Mouse (Mus musculus): Measurements from ENCODE around the gene Wfdc6a. TPM values are rescaled to one million over a fixed set of nuclear protein-coding genes. Genes with fewer than 3 reads are reported as not detected.
"Not testable (repeated sequence)": the region's sequence is repeated elsewhere in the genome, so short reads cannot be mapped to it uniquely, and the experiment has no call there.

The Wfdc6a gene
- polyA plus RNA-seq (2014; fragmentation: Nextera tagmentation; extraction: Ambion mirVana): not detected in 2 replicates

DNA sequence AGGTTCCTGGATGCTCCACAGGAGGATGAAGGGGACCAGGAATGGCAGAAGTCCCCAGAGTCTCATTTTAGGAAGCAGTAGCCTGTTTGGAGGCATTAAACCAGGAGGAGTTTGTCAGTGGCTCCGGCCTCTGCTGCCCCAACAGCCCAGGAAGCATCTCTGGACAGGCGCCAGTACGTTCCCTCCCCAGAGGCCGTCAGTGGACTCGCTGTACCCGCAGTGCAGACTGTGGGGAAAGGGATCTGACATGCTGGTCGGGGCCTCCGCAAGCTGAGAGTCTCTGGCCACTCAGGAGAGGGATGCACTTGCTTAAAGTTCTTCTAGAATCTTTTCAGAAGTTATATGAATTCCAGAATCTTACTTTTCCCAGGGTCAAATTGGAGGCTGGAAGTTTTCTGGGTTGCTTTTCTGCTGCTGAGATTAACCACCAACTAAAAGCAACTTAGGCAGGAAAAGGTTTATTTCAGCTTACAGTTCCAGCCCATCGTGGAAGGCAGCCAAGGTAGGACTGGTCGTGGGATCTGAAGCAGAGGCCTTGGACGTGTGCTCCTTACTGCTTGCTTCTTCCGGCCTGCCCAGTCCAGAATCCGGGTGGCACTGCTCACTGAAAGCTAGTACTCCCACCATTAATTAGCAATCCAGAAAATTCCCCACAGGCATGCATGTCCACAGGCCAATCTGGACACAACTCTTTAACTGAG, at the start of gene Wfdc6a:
TSS of gene Wfdc6a (minus strand) at position 423 of the 701 bp plus-strand sequence.
- DNase-seq (ENCODE audit: low spot score, missing footprints); H3K9ac ChIP-seq (ENCODE audit: low read length); H3K9me3 ChIP-seq (ENCODE audit: control insufficient read depth, low read length); H3K27ac ChIP-seq (ENCODE audit: low read depth, low read length); H3K4me2 ChIP-seq; H3K36me3 ChIP-seq (ENCODE audit: control insufficient read depth, insufficient read depth, low read length); H3K4me3 ChIP-seq (ENCODE audit: low read depth, low read length); H3K27me3 ChIP-seq (ENCODE audit: control insufficient read depth, insufficient read depth, low read length); ATAC-seq (ENCODE audit: low FRiP score); H3K4me1 ChIP-seq (ENCODE audit: control insufficient read depth, insufficient read depth, low read length): not testable (repeated sequence)
- WGBS: 65% methylated on average over 13 of the region's 13 CpGs

DNA sequence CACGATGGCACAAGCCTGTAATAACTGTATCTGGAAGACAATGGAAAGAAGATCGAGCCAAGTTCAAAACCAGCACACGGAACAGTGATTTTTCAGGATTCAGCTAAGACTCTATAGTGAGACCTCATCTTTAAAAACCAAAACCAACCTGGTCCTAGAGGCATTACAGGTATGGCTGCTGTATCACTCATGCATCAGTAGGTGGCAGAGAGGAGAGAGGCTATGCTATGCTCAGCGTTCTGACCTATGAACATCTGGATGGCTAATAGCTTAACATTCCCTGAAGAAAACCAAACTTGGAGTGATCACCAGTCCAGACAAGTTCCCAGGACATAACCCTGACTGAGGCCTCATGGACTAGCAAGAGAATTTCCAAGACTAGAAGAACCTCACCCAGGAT, 36.5 kb upstream of the Wfdc6a start:
- 88% methylated on average over 4 of the region's 4 CpGs for WGBS

DNA sequence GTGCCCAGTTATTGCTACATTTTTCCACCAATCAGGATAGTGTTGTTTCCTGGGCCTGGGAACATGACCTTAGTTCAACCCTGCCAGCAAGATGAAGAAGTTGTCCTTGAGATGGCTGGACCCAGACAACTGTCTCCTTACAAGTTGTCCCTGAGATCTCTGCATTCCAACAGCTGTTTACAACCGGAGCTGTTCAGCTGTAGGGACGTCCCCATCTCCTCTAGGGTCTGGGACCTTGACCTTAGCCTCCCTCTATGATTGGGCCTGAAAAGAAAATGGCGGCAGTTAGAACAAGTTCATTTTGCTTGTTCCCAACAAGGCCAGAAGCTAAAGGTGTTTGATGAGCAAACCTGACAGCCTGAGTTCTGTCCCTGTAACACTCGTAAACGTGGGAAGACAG, 33.8 kb upstream of the Wfdc6a start:
- ATAC-seq (ENCODE audit: low FRiP score): no peak
- no peak for DNase-seq (ENCODE audit: low spot score, missing footprints)
- no peak overlapping the region for H3K27ac ChIP-seq (ENCODE audit: low read depth, low read length)

More for the DNA sequence above, 36.5 kb upstream of the Wfdc6a start:
- no peaks in the 10 kb centered on the region for H3K9me3 ChIP-seq (ENCODE audit: control insufficient read depth, low read length)
- DNase-seq (ENCODE audit: low spot score, missing footprints) (no peak), ATAC-seq (ENCODE audit: low FRiP score) (no peak)
- H3K27ac ChIP-seq (ENCODE audit: low read depth, low read length): no peak overlapping the region
- no peak overlapping the region for H3K9ac ChIP-seq (ENCODE audit: low read length)
- H3K4me1 ChIP-seq (ENCODE audit: control insufficient read depth, insufficient read depth, low read length): no peaks in the 10 kb centered on the region
- no peaks in the 10 kb centered on the region for H3K36me3 ChIP-seq (ENCODE audit: control insufficient read depth, insufficient read depth, low read length)
- no peak overlapping the region for H3K4me3 ChIP-seq (ENCODE audit: low read depth, low read length)
- no peaks in the 10 kb centered on the region for H3K27me3 ChIP-seq (ENCODE audit: control insufficient read depth, insufficient read depth, low read length)
- no peak overlapping the region for H3K4me2 ChIP-seq

DNA sequence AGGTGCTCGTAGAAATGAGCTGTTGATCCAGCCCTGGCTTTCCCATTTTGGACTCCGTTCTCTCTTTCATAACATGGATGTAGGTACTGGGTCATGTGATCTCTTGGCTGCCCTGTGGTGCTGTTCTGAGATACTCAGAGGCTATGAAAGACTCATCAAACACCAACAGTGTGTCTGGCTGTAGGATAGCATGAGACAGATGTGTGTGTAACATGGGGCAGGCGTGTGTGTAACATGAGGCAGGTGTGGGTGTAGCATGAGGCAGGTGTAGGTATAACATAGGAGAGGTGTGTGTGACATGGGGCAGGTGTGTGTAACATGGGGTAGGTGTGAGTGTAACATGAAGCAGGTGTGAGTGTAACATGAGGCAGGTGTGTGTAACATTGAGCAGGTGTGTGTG, 30.1 kb upstream of the Wfdc6a start:
- Histone ChIP-seq H3K9me3 (ENCODE audit: control insufficient read depth, low read length) (no peaks in the 10 kb centered on the region), H3K27ac (ENCODE audit: low read depth, low read length) (no peak overlapping the region), H3K36me3 (ENCODE audit: control insufficient read depth, insufficient read depth, low read length) (no peaks in the 10 kb centered on the region), H3K4me3 (ENCODE audit: low read depth, low read length) (no peak overlapping the region), H3K9ac (ENCODE audit: low read length) (no peak overlapping the region), H3K4me2 (no peak overlapping the region), H3K27me3 (ENCODE audit: control insufficient read depth, insufficient read depth, low read length) (no peaks in the 10 kb centered on the region), H3K4me1 (ENCODE audit: control insufficient read depth, insufficient read depth, low read length) (no peaks in the 10 kb centered on the region)
- WGBS: 80% methylated on average over 3 of the region's 3 CpGs
- ATAC-seq (ENCODE audit: low FRiP score) (no peak), DNase-seq (ENCODE audit: low spot score, missing footprints) (no peak)

More for the DNA sequence above, 33.8 kb upstream of the Wfdc6a start:
- Histone ChIP-seq H3K9me3 (ENCODE audit: control insufficient read depth, low read length) (no peaks in the 10 kb centered on the region), H3K27me3 (ENCODE audit: control insufficient read depth, insufficient read depth, low read length) (no peaks in the 10 kb centered on the region), H3K4me2 (no peak overlapping the region), H3K4me1 (ENCODE audit: control insufficient read depth, insufficient read depth, low read length) (no peaks in the 10 kb centered on the region), H3K9ac (ENCODE audit: low read length) (no peak overlapping the region), H3K4me3 (ENCODE audit: low read depth, low read length) (no peak overlapping the region), H3K36me3 (ENCODE audit: control insufficient read depth, insufficient read depth, low read length) (no peaks in the 10 kb centered on the region)
- 86% methylated on average over 5 of the region's 5 CpGs for WGBS

DNA sequence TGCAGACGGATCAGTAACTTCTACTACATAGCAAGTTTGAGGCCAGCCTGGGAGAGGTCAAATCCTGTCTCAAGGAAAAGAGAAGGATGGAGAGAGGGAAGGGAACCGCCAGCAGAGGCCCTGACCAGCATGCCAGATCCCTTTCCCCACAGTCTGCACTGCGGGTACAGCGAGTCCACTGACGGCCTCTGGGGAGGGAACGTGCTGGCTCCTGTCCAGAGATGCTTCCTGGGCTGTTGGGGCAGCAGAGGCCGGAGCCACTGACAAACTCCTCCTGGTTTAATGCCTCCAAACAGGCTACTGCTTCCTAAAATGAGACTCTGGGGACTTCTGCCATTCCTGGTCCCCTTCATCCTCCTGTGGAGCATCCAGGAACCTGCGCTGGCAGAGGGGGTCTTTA, 28.2 kb upstream of the Wfdc6a start, which contains the start of the genes Wfdc6b and Wfdc8:
TSS of gene Wfdc6b (plus strand) at position 52 of the 400 bp plus-strand sequence.
TSS of gene Wfdc8 (minus strand) at position 156 of the 400 bp plus-strand sequence.
- not testable (repeated sequence) for H3K4me3 ChIP-seq (ENCODE audit: low read depth, low read length); H3K27ac ChIP-seq (ENCODE audit: low read depth, low read length); DNase-seq (ENCODE audit: low spot score, missing footprints); H3K9me3 ChIP-seq (ENCODE audit: control insufficient read depth, low read length); H3K4me1 ChIP-seq (ENCODE audit: control insufficient read depth, insufficient read depth, low read length); H3K4me2 ChIP-seq; ATAC-seq (ENCODE audit: low FRiP score); H3K36me3 ChIP-seq (ENCODE audit: control insufficient read depth, insufficient read depth, low read length); H3K9ac ChIP-seq (ENCODE audit: low read length); H3K27me3 ChIP-seq (ENCODE audit: control insufficient read depth, insufficient read depth, low read length)
- WGBS: 74% methylated on average over 8 of the region's 8 CpGs

DNA sequence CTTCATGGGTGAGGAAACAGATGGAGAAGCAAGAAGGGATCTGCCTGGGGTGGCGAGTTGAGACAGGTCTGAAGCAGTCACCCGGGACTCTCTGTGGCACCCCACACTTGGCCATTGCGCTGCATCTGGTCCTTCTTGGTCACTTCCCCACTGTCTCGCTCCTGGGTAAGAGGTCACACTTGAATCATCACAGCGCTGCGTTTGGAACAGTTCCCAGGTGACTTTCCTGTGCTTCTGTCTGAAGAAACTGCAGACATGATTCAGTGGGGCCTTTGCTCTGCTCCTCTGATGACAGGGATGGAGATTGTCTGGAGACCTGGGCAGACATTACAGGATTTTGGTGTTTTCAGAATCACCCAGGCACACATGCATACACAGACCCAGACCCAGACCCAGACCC, 23.5 kb upstream of the Wfdc6a start:
- no peaks in the 10 kb centered on the region for H3K9me3 ChIP-seq (ENCODE audit: control insufficient read depth, low read length)
- no peak for DNase-seq (ENCODE audit: low spot score, missing footprints)
- 82% methylated on average over 6 of the region's 6 CpGs for WGBS
- no peak for ATAC-seq (ENCODE audit: low FRiP score)
- no peak overlapping the region for H3K27ac ChIP-seq (ENCODE audit: low read depth, low read length)
- H3K4me3 ChIP-seq (ENCODE audit: low read depth, low read length): no peak overlapping the region
- no peaks in the 10 kb centered on the region for H3K27me3 ChIP-seq (ENCODE audit: control insufficient read depth, insufficient read depth, low read length)
- H3K4me1 ChIP-seq (ENCODE audit: control insufficient read depth, insufficient read depth, low read length): no peaks in the 10 kb centered on the region
- no peak overlapping the region for H3K4me2 ChIP-seq
- no peaks in the 10 kb centered on the region for H3K36me3 ChIP-seq (ENCODE audit: control insufficient read depth, insufficient read depth, low read length)
- no peak overlapping the region for H3K9ac ChIP-seq (ENCODE audit: low read length)

DNA sequence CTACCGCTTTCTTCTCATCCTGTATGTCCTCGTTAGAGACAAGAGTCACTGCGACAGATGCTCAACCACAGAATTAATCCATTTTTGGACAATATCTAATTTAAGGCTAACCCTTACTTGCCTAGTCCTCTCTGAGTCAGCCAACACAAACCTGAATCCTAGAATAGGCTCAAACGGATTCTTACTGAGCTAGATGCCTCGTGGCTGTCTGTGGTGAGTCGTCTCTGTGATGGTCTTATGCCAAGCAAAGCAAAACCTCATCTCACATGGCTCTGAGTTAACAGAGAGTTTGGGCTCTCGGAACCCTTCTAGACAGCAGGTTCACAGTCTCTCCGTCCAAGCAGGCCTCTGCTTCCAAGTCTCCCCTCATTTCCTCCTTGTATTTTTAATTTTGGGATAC, 19.2 kb upstream of the Wfdc6a start:
- 94% methylated on average over 8 of the region's 8 CpGs for WGBS
- no peaks in the 10 kb centered on the region for H3K4me1 ChIP-seq (ENCODE audit: control insufficient read depth, insufficient read depth, low read length)
- H3K9ac ChIP-seq (ENCODE audit: low read length): no peak overlapping the region
- H3K9me3 ChIP-seq (ENCODE audit: control insufficient read depth, low read length): peaks cover 3% of the 10 kb centered on the region; the same call in 1 of the 2 replicates
- DNase-seq (ENCODE audit: low spot score, missing footprints): no peak
- ATAC-seq (ENCODE audit: low FRiP score): no peak
- H3K27me3 ChIP-seq (ENCODE audit: control insufficient read depth, insufficient read depth, low read length): no peaks in the 10 kb centered on the region
- no peak overlapping the region for H3K4me2 ChIP-seq
- no peak overlapping the region for H3K4me3 ChIP-seq (ENCODE audit: low read depth, low read length)
- no peak overlapping the region for H3K27ac ChIP-seq (ENCODE audit: low read depth, low read length)
- no peaks in the 10 kb centered on the region for H3K36me3 ChIP-seq (ENCODE audit: control insufficient read depth, insufficient read depth, low read length)

DNA sequence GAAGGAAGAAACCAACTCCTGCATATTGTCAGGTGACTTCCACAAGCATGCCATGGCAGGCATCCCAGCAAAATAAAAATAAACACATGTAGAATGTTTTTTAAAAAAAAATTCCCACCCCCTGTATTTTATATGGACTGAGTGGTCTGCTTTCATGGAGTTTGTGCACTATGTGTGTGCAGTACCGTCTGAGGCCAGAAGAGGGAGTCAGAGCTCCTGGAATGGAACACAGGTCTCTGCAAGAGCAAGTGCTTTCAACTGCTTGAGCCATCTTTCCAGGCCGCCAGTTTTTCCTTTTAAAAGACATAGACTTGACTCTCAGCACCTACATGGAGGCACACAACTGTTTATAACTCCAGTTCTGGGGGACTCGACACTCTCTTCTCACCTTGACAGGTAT, 18.2 kb upstream of the Wfdc6a start:
- WGBS: 90% methylated on average over 3 of the region's 3 CpGs
- DNase-seq (ENCODE audit: low spot score, missing footprints) (no peak), ATAC-seq (ENCODE audit: low FRiP score) (no peak)
- Histone ChIP-seq H3K4me1 (ENCODE audit: control insufficient read depth, insufficient read depth, low read length) (no peaks in the 10 kb centered on the region), H3K9ac (ENCODE audit: low read length) (no peak overlapping the region), H3K4me2 (no peak overlapping the region), H3K9me3 (ENCODE audit: control insufficient read depth, low read length) (peaks cover 3% of the 10 kb centered on the region; the same call in 1 of the 2 replicates), H3K4me3 (ENCODE audit: low read depth, low read length) (no peak overlapping the region), H3K36me3 (ENCODE audit: control insufficient read depth, insufficient read depth, low read length) (no peaks in the 10 kb centered on the region), H3K27me3 (ENCODE audit: control insufficient read depth, insufficient read depth, low read length) (no peaks in the 10 kb centered on the region), H3K27ac (ENCODE audit: low read depth, low read length) (no peak overlapping the region)

DNA sequence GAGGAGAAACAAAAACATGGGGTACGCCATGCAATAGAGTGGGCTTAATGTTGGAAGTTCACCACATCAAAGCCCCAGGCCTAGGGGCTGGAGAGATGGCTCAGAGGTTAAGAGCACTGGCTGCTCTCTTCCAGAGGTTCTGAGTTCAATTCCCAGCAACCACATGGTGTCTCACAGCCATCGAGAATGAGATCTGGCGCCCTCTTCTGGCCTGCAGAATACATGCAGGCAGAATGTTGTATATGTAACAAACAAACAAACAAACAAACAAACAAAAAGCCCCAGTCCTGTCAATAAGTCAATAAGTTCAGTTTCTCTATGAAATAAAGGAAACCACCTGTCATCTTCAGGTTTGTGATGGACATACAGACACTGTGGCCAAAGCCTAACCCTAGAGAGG, 14.9 kb upstream of the Wfdc6a start:
- H3K9ac ChIP-seq (ENCODE audit: low read length): no peak overlapping the region
- WGBS: 71% methylated on average over 3 of the region's 3 CpGs
- no peak overlapping the region for H3K27ac ChIP-seq (ENCODE audit: low read depth, low read length)
- no peak overlapping the region for H3K4me2 ChIP-seq
- ATAC-seq (ENCODE audit: low FRiP score) (no peak), DNase-seq (ENCODE audit: low spot score, missing footprints) (no peak)
- peaks cover 3% of the 10 kb centered on the region; the same call in 1 of the 2 replicates for H3K9me3 ChIP-seq (ENCODE audit: control insufficient read depth, low read length)
- no peak overlapping the region for H3K4me3 ChIP-seq (ENCODE audit: low read depth, low read length)
- no peaks in the 10 kb centered on the region for H3K4me1 ChIP-seq (ENCODE audit: control insufficient read depth, insufficient read depth, low read length)
- no peaks in the 10 kb centered on the region for H3K27me3 ChIP-seq (ENCODE audit: control insufficient read depth, insufficient read depth, low read length)
- H3K36me3 ChIP-seq (ENCODE audit: control insufficient read depth, insufficient read depth, low read length): no peaks in the 10 kb centered on the region

All from midbrain, embryonic 11.5 days (tissue).